Mouse (Mus musculus): ENCODE results near the gene Cdh23. TPM values are rescaled to one million over a fixed set of nuclear protein-coding genes. Genes with fewer than 3 reads are reported as not detected.
A peak's percentile ranks its signal among the peaks of the same experiment; 100 is the strongest.

Gene Cdh23
- polyA plus RNA-seq, 1 experiment from 2014 or later: 0.35 TPM

GRCm38 (mm10) chr10:60370098-60370497 is 326.2 kb downstream of the Cdh23 start:
- ATAC-seq (no peak), DNase-seq (ENCODE audit: low spot score) (no peak)
- Histone ChIP-seq H3K36me3 (ENCODE audit: insufficient read depth, low read length) (0 out of 2 replicates have a peak, but pooled peaks cover 8% of the 10 kb centered on the region), H3K27me3 (replicated peaks; ENCODE audit: insufficient read depth, low read length) (no peaks in the 10 kb centered on the region), H3K4me2 (replicated peaks; ENCODE audit: low read depth, low read length) (no peak overlapping the region), H3K4me3 (ENCODE audit: low read depth, low read length) (no peak overlapping the region), H3K27ac (ENCODE audit: low read length) (no peak overlapping the region), H3K9me3 (ENCODE audit: low read length) (no peaks in the 10 kb centered on the region), H3K4me1 (ENCODE audit: insufficient read depth, low read depth, low read length) (no peaks in the 10 kb centered on the region), H3K9ac (replicated peaks; ENCODE audit: low read depth) (no peak overlapping the region)
- TF ChIP-seq CTCF (IDR thresholded peaks at IDR 0.05) (no peak), EP300 (IDR thresholded peaks at IDR 0.05) (no peak)
- WGBS: 54% methylated on average over 2 of the region's 2 CpGs

GRCm38 (mm10) chr10:60369405-60369804 is 326.9 kb downstream of the Cdh23 start:
- ATAC-seq (no peak), DNase-seq (ENCODE audit: low spot score) (no peak)
- H3K4me3 ChIP-seq (ENCODE audit: low read depth, low read length): no peak overlapping the region
- H3K36me3 ChIP-seq (ENCODE audit: insufficient read depth, low read length): 0 out of 2 replicates have a peak, but pooled peaks cover 8% of the 10 kb centered on the region
- H3K4me2 ChIP-seq (replicated peaks; ENCODE audit: low read depth, low read length): no peak overlapping the region
- H3K27me3 ChIP-seq (replicated peaks; ENCODE audit: insufficient read depth, low read length): no peaks in the 10 kb centered on the region
- no peaks in the 10 kb centered on the region for H3K4me1 ChIP-seq (ENCODE audit: insufficient read depth, low read depth, low read length)
- H3K27ac ChIP-seq (ENCODE audit: low read length): no peak overlapping the region
- no peaks in the 10 kb centered on the region for H3K9me3 ChIP-seq (ENCODE audit: low read length)
- 76% methylated on average over 6 of the region's 6 CpGs for WGBS
- TF ChIP-seq EP300 (IDR thresholded peaks at IDR 0.05) (no peak), CTCF (IDR thresholded peaks at IDR 0.05) (no peak)
- H3K9ac ChIP-seq (replicated peaks; ENCODE audit: low read depth): no peak overlapping the region

GRCm38 (mm10) chr10:60367904-60368303 is 328.4 kb downstream of the Cdh23 start:
- 58% methylated on average over 4 of the region's 4 CpGs for WGBS
- Histone ChIP-seq H3K9me3 (ENCODE audit: low read length) (no peaks in the 10 kb centered on the region), H3K27me3 (replicated peaks; ENCODE audit: insufficient read depth, low read length) (no peaks in the 10 kb centered on the region), H3K4me3 (ENCODE audit: low read depth, low read length) (no peak overlapping the region), H3K4me2 (replicated peaks; ENCODE audit: low read depth, low read length) (no peak overlapping the region), H3K27ac (ENCODE audit: low read length) (no peak overlapping the region), H3K9ac (replicated peaks; ENCODE audit: low read depth) (no peak overlapping the region), H3K36me3 (ENCODE audit: insufficient read depth, low read length) (0 out of 2 replicates have a peak, but pooled peaks cover 8% of the 10 kb centered on the region), H3K4me1 (ENCODE audit: insufficient read depth, low read depth, low read length) (no peaks in the 10 kb centered on the region)
- TF ChIP-seq CTCF (IDR thresholded peaks at IDR 0.05) (no peak), EP300 (IDR thresholded peaks at IDR 0.05) (no peak)
- ATAC-seq (no peak), DNase-seq (ENCODE audit: low spot score) (no peak)

GRCm38 (mm10) chr10:60367145-60367544 is 329.1 kb downstream of the Cdh23 start:
- ATAC-seq: no peak
- no peak overlapping the region for H3K27ac ChIP-seq (ENCODE audit: low read length)
- no peaks in the 10 kb centered on the region for H3K9me3 ChIP-seq (ENCODE audit: low read length)
- no peak overlapping the region for H3K4me2 ChIP-seq (replicated peaks; ENCODE audit: low read depth, low read length)
- no peak overlapping the region for H3K4me3 ChIP-seq (ENCODE audit: low read depth, low read length)
- peak; percentile 17 for DNase-seq (ENCODE audit: low spot score)
- WGBS: 77% methylated on average over 2 of the region's 2 CpGs
- H3K4me1 ChIP-seq (ENCODE audit: insufficient read depth, low read depth, low read length): no peaks in the 10 kb centered on the region
- H3K27me3 ChIP-seq (replicated peaks; ENCODE audit: insufficient read depth, low read length): no peaks in the 10 kb centered on the region
- H3K36me3 ChIP-seq (ENCODE audit: insufficient read depth, low read length): 0 out of 2 replicates have a peak, but pooled peaks cover 8% of the 10 kb centered on the region
- TF ChIP-seq CTCF (IDR thresholded peaks at IDR 0.05) (no peak), EP300 (IDR thresholded peaks at IDR 0.05) (no peak)
- no peak overlapping the region for H3K9ac ChIP-seq (replicated peaks; ENCODE audit: low read depth)

GRCm38 (mm10) chr10:60363426-60363825 is 332.9 kb downstream of the Cdh23 start:
- Histone ChIP-seq H3K27me3 (replicated peaks; ENCODE audit: insufficient read depth, low read length) (no peaks in the 10 kb centered on the region), H3K4me1 (ENCODE audit: insufficient read depth, low read depth, low read length) (peaks cover 4% of the 10 kb centered on the region), H3K9me3 (ENCODE audit: low read length) (no peaks in the 10 kb centered on the region), H3K4me3 (ENCODE audit: low read depth, low read length) (no peak overlapping the region), H3K9ac (replicated peaks; ENCODE audit: low read depth) (no peak overlapping the region), H3K27ac (ENCODE audit: low read length) (no peak overlapping the region; the same call in 1 of the 2 replicates), H3K36me3 (ENCODE audit: insufficient read depth, low read length) (0 out of 2 replicates have a peak, but pooled peaks cover under 1% of the 10 kb centered on the region), H3K4me2 (replicated peaks; ENCODE audit: low read depth, low read length) (no peak overlapping the region)
- TF ChIP-seq EP300 (IDR thresholded peaks at IDR 0.05) (no peak), CTCF (IDR thresholded peaks at IDR 0.05) (no peak)
- WGBS: 52% methylated on average over 6 of the region's 6 CpGs
- DNase-seq (ENCODE audit: low spot score) (peak; percentile 59), ATAC-seq (peak; percentile 10; the same call in 1 of the 2 replicates)

GRCm38 (mm10) chr10:60362310-60362628 is 334.0 kb downstream of the Cdh23 start:
- ATAC-seq: peak; percentile 43; the same call in 1 of the 2 replicates
- Histone ChIP-seq H3K27ac (ENCODE audit: low read length) (0 out of 2 replicates have a peak overlapping the region, but pooled peaks have one; percentile 14), H3K36me3 (ENCODE audit: insufficient read depth, low read length) (no peaks in the 10 kb centered on the region), H3K4me1 (ENCODE audit: insufficient read depth, low read depth, low read length) (peaks cover 4% of the 10 kb centered on the region), H3K4me3 (ENCODE audit: low read depth, low read length) (no peak overlapping the region), H3K4me2 (replicated peaks; ENCODE audit: low read depth, low read length) (no peak overlapping the region), H3K9me3 (ENCODE audit: low read length) (no peaks in the 10 kb centered on the region), H3K9ac (replicated peaks; ENCODE audit: low read depth) (no peak overlapping the region), H3K27me3 (replicated peaks; ENCODE audit: insufficient read depth, low read length) (no peaks in the 10 kb centered on the region)
- 43% methylated on average over 2 of the region's 2 CpGs for WGBS
- no peak for TF ChIP-seq EP300 (IDR thresholded peaks at IDR 0.05)
- TF ChIP-seq CTCF (IDR thresholded peaks at IDR 0.05): no peak
- DNase-seq (ENCODE audit: low spot score): peak; percentile 27

All from lung, postnatal 0 days (tissue).